Mouse (Mus musculus): ENCODE measurements at regions not wholly inside any gene's neighbourhood (a gene's known extent, or its start where the extent isn't known, plus 50 kb on each side); places are given as distances from the start of the nearest gene placed in this dataset.

DNA sequence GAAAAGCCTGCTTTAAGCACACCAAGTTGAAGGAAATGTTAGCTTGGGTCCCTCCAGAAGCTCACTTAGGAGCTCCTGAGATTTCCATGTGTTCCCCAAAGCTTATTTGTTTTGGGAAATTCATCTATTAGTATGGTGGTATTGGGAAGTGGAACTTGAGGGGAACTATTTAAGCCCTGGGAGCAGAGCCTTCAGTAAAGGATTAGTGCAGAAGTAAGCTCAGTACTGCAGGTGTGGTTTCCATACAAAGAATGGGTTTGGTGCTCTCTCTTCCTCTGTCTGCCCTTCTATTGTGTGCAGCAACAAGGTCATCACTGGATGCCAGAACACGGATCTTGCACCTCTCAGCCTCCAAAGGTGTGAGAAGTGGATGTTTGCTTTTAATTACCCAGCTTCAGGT, 57.2 kb downstream of the Foxa2 start:
- H3K4me3 ChIP-seq: no peak overlapping the region
- no peaks in the 10 kb centered on the region for H3K9me3 ChIP-seq
- no peaks in the 10 kb centered on the region for H3K27me3 ChIP-seq (replicated peaks)
- no peaks in the 10 kb centered on the region for H3K36me3 ChIP-seq
- no peak overlapping the region for H3K27ac ChIP-seq (replicated peaks)
- no peak for ATAC-seq (ENCODE audit: extremely low read depth, insufficient number of reproducible peaks, low FRiP score, low TSS enrichment)
- 52% methylated on average over 1 of the region's 1 CpGs for WGBS
- no peak overlapping the region for H3K4me2 ChIP-seq
- no peaks in the 10 kb centered on the region for H3K4me1 ChIP-seq
- H3K9ac ChIP-seq: no peak overlapping the region

DNA sequence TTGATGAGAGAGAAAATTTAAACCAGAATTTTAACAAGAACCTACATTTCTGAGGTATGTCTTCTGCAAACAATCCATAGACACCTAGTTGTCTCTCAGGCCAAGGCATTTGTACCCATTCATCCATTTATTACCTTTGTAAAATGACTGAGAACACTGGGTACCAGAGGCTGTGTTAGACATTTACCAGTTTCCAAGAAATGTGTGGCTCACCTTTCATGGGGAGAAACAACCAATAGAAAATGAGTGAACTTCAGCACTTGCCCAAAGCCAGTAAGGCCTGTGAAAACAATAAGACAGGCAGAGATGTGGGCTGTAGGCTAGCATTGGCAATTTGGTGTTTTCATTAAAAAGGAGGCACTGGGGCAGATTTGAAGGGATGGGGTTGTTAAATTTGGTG, 58.2 kb downstream of the Foxa2 start:
- H3K9me3 ChIP-seq: no peaks in the 10 kb centered on the region
- no peak overlapping the region for H3K27ac ChIP-seq (replicated peaks)
- no peak overlapping the region for H3K4me3 ChIP-seq
- ATAC-seq (ENCODE audit: extremely low read depth, insufficient number of reproducible peaks, low FRiP score, low TSS enrichment): no peak
- no peak overlapping the region for H3K4me2 ChIP-seq
- H3K9ac ChIP-seq: no peak overlapping the region
- no peaks in the 10 kb centered on the region for H3K4me1 ChIP-seq
- H3K36me3 ChIP-seq: no peaks in the 10 kb centered on the region
- H3K27me3 ChIP-seq (replicated peaks): no peaks in the 10 kb centered on the region

DNA sequence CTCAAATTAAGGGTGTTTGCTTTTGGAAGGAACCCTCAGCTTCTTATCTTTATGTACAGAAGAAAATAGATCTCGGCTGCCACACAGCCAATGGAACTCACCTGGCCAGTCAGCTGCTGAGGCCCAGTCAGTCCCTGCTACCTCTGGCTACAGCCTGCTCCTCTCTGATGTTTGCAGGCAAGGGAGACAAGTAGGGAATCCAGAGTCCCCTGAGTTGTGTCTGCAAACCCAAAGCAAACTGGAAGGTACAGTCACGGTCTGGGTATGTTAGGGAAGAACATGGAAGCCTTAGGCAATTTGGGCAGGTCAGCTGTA, 61.6 kb downstream of the Foxa2 start:
- ATAC-seq (ENCODE audit: extremely low read depth, insufficient number of reproducible peaks, low FRiP score, low TSS enrichment): no peak
- WGBS: 60% methylated on average over 2 of the region's 2 CpGs
- Histone ChIP-seq H3K4me2 (no peak overlapping the region), H3K4me1 (no peaks in the 10 kb centered on the region), H3K36me3 (no peaks in the 10 kb centered on the region), H3K27ac (replicated peaks) (no peak overlapping the region), H3K9ac (no peak overlapping the region), H3K4me3 (no peak overlapping the region), H3K27me3 (replicated peaks) (no peaks in the 10 kb centered on the region), H3K9me3 (no peaks in the 10 kb centered on the region)

DNA sequence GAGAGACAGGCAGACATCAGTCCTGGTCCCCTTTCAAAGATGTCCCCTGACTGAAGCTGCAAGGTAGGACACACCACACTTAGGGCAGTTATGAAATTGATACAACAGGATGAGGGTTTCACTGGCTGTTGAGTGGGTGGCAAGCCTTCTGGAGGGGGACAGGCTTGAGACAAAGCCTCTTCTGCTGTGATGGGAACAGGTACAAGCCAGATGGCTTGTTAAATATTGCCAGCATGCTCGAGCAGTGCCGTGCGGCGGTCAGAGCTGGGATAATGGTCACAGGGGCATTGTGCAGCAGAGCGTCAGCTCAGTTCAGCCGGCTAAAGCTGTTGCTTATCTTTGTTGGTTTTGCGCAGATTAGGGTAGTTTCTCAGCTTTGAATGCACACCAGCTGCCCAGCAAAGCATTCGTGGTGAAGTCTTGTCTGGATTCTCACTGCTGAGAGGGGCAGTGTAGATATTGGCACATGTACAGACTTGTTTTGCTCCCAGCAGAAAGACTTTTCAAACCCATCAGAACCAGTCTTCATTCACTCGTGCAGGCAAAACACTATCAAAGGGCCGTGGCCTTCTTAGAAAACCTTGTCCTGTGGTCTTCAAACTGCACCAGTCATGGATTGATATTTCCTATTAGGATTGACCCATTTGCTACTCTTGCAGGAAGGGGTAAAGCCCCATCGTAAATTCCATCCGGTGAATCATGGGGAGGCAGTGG, 62.1 kb downstream of the Foxa2 start:
- Histone ChIP-seq H3K27ac (replicated peaks) (no peak overlapping the region), H3K9ac (no peak overlapping the region), H3K4me2 (no peak overlapping the region), H3K9me3 (no peaks in the 10 kb centered on the region), H3K36me3 (no peaks in the 10 kb centered on the region), H3K27me3 (replicated peaks) (no peaks in the 10 kb centered on the region), H3K4me1 (no peaks in the 10 kb centered on the region), H3K4me3 (no peak overlapping the region)
- 48% methylated on average over 12 of the region's 12 CpGs for WGBS
- no peak for ATAC-seq (ENCODE audit: extremely low read depth, insufficient number of reproducible peaks, low FRiP score, low TSS enrichment)

DNA sequence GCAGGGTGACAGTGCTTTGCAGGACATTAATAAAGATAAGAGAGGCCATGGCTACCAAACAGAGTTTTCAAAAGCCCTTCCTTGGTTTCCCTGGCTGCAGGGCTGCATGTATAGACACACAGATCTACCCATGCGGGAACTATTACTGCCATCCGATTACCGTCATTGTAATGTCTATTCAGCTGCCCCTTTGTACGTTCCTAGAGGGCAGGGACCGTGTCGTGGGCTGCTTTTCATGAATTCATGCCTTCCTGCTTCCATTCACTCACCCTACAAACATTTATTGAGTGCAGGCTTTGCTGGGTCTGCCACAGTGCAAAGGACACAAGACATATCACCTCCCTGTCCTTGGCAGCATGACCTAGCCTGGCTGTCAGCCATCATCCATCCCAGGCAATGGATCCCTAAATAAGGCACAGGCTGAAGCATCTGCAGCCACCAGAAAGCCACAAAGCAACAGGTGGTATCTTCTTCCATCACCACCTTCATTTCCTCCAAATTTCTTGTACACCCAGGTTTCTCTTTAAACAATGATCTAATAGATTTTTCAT, 65.8 kb downstream of the Foxa2 start:
- Histone ChIP-seq H3K36me3 (no peaks in the 10 kb centered on the region), H3K27ac (replicated peaks) (no peak overlapping the region), H3K4me2 (no peak overlapping the region), H3K4me1 (no peaks in the 10 kb centered on the region), H3K4me3 (no peak overlapping the region), H3K27me3 (replicated peaks) (no peaks in the 10 kb centered on the region), H3K9me3 (no peaks in the 10 kb centered on the region), H3K9ac (no peak overlapping the region)
- no peak for ATAC-seq (ENCODE audit: extremely low read depth, insufficient number of reproducible peaks, low FRiP score, low TSS enrichment)
- WGBS: 81% methylated on average over 6 of the region's 6 CpGs

DNA sequence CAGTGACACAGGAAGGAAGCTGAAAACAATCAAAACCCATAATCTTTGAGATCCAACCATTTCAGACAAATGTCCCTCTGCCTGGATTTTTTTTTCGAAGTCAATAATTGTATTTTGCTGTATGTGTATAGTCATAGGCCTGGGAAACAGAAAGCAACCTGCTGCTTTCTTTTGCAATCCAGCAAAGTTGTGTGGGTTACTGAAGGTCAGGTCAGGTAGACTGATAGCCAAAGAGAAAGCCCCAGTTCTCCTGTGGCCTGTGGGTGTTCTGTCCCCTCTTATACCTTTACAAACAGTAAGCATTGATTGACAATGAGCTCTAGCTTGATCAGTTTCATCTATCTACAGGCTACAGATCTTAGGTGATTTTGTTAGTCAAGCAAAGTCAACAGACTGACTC, 66.4 kb downstream of the Foxa2 start:
- Histone ChIP-seq H3K4me2 (no peak overlapping the region), H3K9me3 (no peaks in the 10 kb centered on the region), H3K36me3 (no peaks in the 10 kb centered on the region), H3K4me3 (no peak overlapping the region), H3K27ac (replicated peaks) (no peak overlapping the region), H3K4me1 (no peaks in the 10 kb centered on the region), H3K9ac (no peak overlapping the region), H3K27me3 (replicated peaks) (no peaks in the 10 kb centered on the region)
- 80% methylated on average over 1 of the region's 1 CpGs for WGBS
- no peak for ATAC-seq (ENCODE audit: extremely low read depth, insufficient number of reproducible peaks, low FRiP score, low TSS enrichment)

DNA sequence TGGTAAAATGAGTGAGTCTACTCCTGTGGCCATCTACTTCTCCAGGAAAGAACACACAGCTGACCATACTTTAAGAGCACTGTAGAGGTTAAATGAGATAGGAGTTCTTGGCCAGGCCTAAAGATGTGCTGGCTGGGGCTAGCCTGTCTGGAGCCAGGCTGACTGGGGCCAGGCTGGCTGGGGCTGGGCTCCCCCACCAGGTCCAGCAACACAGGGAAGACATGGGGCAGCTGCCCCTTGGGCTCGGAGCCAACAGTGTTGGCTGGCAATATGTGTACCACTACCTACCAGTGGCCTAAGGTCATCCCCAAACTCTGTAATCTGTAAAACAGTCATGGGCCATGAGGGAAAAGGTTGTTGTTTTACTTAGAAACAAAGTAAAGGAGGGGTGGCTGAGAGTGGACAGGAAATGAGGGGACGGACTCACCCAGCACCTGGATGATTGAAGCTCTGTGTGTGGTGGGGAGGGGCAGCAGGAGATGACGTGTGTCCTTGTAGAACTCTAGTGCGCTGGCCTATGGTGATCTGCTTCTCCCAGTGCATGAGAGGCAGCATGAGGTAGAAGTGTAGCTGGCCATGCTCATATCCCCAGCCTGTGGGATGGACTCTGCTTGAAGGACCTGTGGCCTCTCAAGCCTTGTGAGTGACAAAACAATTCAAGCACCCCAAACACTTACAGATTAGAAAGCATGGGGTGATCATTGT, 67.0 kb downstream of the Foxa2 start:
- no peaks in the 10 kb centered on the region for H3K27me3 ChIP-seq (replicated peaks)
- H3K9ac ChIP-seq: no peak overlapping the region
- ATAC-seq (ENCODE audit: extremely low read depth, insufficient number of reproducible peaks, low FRiP score, low TSS enrichment): no peak
- 71% methylated on average over 4 of the region's 4 CpGs for WGBS
- H3K4me3 ChIP-seq: no peak overlapping the region
- H3K4me2 ChIP-seq: no peak overlapping the region
- no peaks in the 10 kb centered on the region for H3K36me3 ChIP-seq
- H3K27ac ChIP-seq (replicated peaks): no peak overlapping the region
- H3K9me3 ChIP-seq: no peaks in the 10 kb centered on the region
- H3K4me1 ChIP-seq: no peaks in the 10 kb centered on the region

DNA sequence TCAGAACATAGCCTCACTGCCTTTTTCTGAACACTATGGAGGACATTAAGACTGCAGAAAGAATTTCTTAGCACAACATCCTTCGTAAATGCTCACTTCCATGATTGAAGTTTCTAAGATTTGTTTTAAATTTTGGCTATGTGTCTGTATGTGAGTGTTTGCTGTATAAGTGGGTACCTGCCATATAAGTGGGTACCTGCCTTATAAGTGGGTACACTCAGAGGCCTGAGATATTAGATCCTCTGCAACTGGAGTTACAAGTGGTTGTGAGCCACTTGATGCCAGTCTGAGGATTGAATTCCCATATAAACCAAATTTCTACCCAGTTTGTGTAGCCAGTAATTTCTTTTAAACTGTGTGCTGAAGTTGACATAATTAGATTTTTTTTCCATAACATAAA, 67.8 kb downstream of the Foxa2 start:
- no peaks in the 10 kb centered on the region for H3K27me3 ChIP-seq (replicated peaks)
- no peaks in the 10 kb centered on the region for H3K4me1 ChIP-seq
- H3K4me2 ChIP-seq: no peak overlapping the region
- no peak overlapping the region for H3K9ac ChIP-seq
- 74% methylated on average over 1 of the region's 1 CpGs for WGBS
- no peaks in the 10 kb centered on the region for H3K9me3 ChIP-seq
- H3K27ac ChIP-seq (replicated peaks): no peak overlapping the region
- no peak for ATAC-seq (ENCODE audit: extremely low read depth, insufficient number of reproducible peaks, low FRiP score, low TSS enrichment)
- H3K4me3 ChIP-seq: no peak overlapping the region
- no peaks in the 10 kb centered on the region for H3K36me3 ChIP-seq

DNA sequence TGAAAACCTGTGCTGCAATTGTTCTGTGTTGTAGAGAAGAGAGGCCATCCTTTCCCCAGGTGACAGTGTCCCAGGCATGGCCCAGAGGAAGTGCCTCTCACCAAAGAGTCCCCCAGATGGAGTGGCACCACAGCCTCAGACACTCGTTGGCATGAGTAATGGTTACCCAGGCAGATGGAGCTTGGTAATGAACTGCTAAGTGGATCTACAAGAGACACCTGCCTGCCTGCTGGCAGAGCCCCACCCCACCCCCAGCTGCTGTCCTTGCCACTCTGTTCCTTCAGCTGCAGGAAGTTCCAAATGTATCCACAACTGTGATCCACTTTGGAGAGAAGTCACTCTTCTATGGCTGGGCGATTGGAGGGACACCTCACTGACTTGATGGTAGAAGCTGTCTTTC, 72.0 kb downstream of the Foxa2 start:
- no peaks in the 10 kb centered on the region for H3K4me1 ChIP-seq
- H3K4me3 ChIP-seq: no peak overlapping the region
- H3K9ac ChIP-seq: no peak overlapping the region
- ATAC-seq (ENCODE audit: extremely low read depth, insufficient number of reproducible peaks, low FRiP score, low TSS enrichment): no peak
- WGBS: 31% methylated on average over 2 of the region's 2 CpGs
- H3K27ac ChIP-seq (replicated peaks): no peak overlapping the region
- H3K27me3 ChIP-seq (replicated peaks): no peaks in the 10 kb centered on the region
- no peaks in the 10 kb centered on the region for H3K36me3 ChIP-seq
- H3K4me2 ChIP-seq: no peak overlapping the region
- no peaks in the 10 kb centered on the region for H3K9me3 ChIP-seq

DNA sequence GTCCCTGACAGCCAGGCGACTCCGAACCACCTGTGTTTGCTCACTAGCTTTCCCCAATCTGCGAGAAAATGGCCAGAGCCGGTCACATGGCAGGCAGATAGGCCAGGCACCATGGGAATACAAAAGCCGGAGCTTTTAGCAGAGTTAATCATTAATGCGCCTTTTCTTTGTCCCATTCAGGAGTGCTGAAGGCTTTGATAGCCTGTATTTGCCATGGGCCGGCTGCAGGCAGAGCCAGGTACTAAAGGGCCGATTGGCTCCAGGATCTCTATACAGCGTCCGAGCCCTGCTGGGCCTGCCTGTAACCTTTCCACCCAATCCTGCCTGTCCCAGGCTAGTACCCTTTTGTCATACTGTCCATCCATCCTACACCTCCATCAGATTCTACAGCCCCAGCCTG, 78.1 kb downstream of the Foxa2 start:
- no peak overlapping the region for H3K9ac ChIP-seq
- ATAC-seq (ENCODE audit: extremely low read depth, insufficient number of reproducible peaks, low FRiP score, low TSS enrichment): no peak
- no peaks in the 10 kb centered on the region for H3K4me1 ChIP-seq
- WGBS: 43% methylated on average over 10 of the region's 10 CpGs
- H3K27me3 ChIP-seq (replicated peaks): 0 out of 2 replicates have a peak, but pooled peaks cover 5% of the 10 kb centered on the region
- H3K9me3 ChIP-seq: no peaks in the 10 kb centered on the region
- H3K4me3 ChIP-seq: no peak overlapping the region
- no peak overlapping the region for H3K27ac ChIP-seq (replicated peaks)
- no peak overlapping the region for H3K4me2 ChIP-seq
- H3K36me3 ChIP-seq: no peaks in the 10 kb centered on the region

DNA sequence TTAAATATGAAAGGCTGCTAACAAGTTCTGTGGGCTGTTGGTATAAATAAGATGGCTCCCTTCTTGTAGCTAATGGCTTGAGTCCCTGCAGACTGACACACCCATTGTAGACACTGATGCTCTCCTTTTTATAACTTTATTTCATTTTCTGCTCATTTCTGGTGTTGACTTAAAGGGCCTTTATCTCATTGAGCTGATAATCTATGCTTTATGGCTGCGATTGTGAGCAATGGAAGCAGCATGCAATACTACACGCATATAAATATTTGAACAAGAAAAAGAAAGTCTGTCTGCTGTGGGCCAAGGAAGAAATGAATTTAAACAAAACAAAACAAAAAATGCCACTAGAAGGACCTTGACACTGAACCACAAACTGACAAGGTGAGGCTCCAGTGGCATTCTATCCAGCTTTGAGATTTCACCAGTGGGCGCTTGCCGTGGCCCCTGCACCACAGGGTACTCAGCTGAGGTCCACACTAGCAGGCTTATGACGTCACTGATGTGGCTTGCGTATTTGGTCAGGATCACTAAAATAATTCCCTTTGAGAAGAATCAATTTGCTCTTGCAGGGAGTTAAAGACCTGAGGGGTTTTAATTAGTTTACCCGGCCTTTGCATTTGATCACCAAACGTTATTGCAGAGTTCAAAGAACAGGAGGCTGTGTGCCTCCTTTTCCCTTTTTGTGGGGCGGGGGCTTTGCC, 78.8 kb downstream of the Foxa2 start:
- Histone ChIP-seq H3K4me2 (no peak overlapping the region), H3K4me1 (no peaks in the 10 kb centered on the region), H3K4me3 (no peak overlapping the region), H3K36me3 (no peaks in the 10 kb centered on the region), H3K9me3 (no peaks in the 10 kb centered on the region), H3K27me3 (replicated peaks) (0 out of 2 replicates have a peak, but pooled peaks cover 5% of the 10 kb centered on the region), H3K9ac (no peak overlapping the region), H3K27ac (replicated peaks) (no peak overlapping the region)
- no peak for ATAC-seq (ENCODE audit: extremely low read depth, insufficient number of reproducible peaks, low FRiP score, low TSS enrichment)
- 61% methylated on average over 9 of the region's 9 CpGs for WGBS
